Mouse (Mus musculus) forebrain, embryonic 14.5 days (tissue): ENCODE measurements at regions not wholly inside any gene's neighbourhood (a gene's known extent, or its start where the extent isn't known, plus 50 kb on each side); places are given as distances from the start of the nearest gene placed in this dataset.

ENCODE experiments used
- ATAC-seq: fragments of 200-750 bp; cut with Nextera tagmentation; 2 replicates; pipeline ENCODE4 v1.8.0; 2017; ENCODE audit warnings: mild to moderate bottlenecking, moderate library complexity
- DNase-seq: peaks from one replicate; pipeline ENCODE4 v3.0.0-alpha.2; 2015; ENCODE audit warnings: low spot score
- H3K27ac ChIP-seq: fragments of 300-500 bp; sonication (generic); 2 replicates; pipeline ENCODE4 v1.5.1; 2014; ENCODE audit warnings: low read depth, mild to moderate bottlenecking, control low read depth, low read length, moderate library complexity
- H3K27me3 ChIP-seq: fragments of 300-500 bp; sonication (generic); replicated peaks from 2 replicates; pipeline ENCODE4 v1.6.1; 2014; ENCODE audit warnings: low read length, control low read depth, mixed read lengths; ENCODE audit not compliant: control insufficient read depth, insufficient read depth
- H3K36me3 ChIP-seq: fragments of 300-500 bp; sonication (generic); 2 replicates; pipeline ENCODE4 v1.6.1; 2014; ENCODE audit warnings: low read length, control low read depth; ENCODE audit not compliant: control insufficient read depth, insufficient read depth
- H3K4me1 ChIP-seq: fragments of 300-500 bp; sonication (generic); 2 replicates; pipeline ENCODE4 v1.6.1; 2014; ENCODE audit warnings: antibody characterized with exemption, low read length, control low read depth; ENCODE audit not compliant: control insufficient read depth, insufficient read depth
- H3K4me2 ChIP-seq: fragments of 300-500 bp; sonication (generic); 2 replicates; pipeline ENCODE4 v1.6.1; 2014; ENCODE audit warnings: mild to moderate bottlenecking, control low read depth, low read length
- H3K4me3 ChIP-seq: fragments of 300-500 bp; sonication (generic); 2 replicates; pipeline ENCODE4 v1.5.1; 2014; ENCODE audit warnings: low read depth, low read length, control low read depth
- H3K9ac ChIP-seq: fragments of 300-500 bp; sonication (generic); 2 replicates; pipeline ENCODE4 v1.6.1; 2014; ENCODE audit warnings: mild to moderate bottlenecking, low read length, control low read depth, moderate library complexity
- H3K9me3 ChIP-seq: fragments of 300-500 bp; sonication (generic); replicated peaks from 2 replicates; pipeline ENCODE4 v1.6.1; 2016; ENCODE audit warnings: low read length, control low read depth, mixed read lengths; ENCODE audit not compliant: control insufficient read depth
- WGBS: fragments of 180-500 bp; shearing (Covaris S2); extraction: QIAGEN DNeasy Blood & Tissue Kit; methylation state at CpG from one replicate; pipeline ENCODE4 v1.1.7; 2014; 5-methylcytosine and 5-hydroxymethylcytosine counted together

- Histone ChIP-seq H3K27me3 (no peaks in the 10 kb centered on the region), H3K9ac (no peak overlapping the region), H3K9me3 (no peaks in the 10 kb centered on the region), H3K4me3 (no peak overlapping the region), H3K4me1 (no peaks in the 10 kb centered on the region), H3K36me3 (no peaks in the 10 kb centered on the region), H3K27ac (no peak overlapping the region), H3K4me2 (no peak overlapping the region)
- peak; percentile 13 for DNase-seq
- 11% methylated on average over 3 of the region's 3 CpGs for WGBS
- no peak for ATAC-seq
Measured at GRCm38 (mm10) chr1:26631442-26631841, 55.8 kb downstream of the 4931408C20Rik start.
